Mouse (Mus musculus) ES-Bruce4 (cell line): ENCODE data around the gene Dpp8.

ENCODE experiments used
- CTCF ChIP-seq: IDR thresholded peaks from one replicate; pipeline ENCODE4 v1.8.1; 2011; ENCODE audit warnings: low read depth, low read length
- EP300 ChIP-seq: IDR thresholded peaks from 2 replicates; pipeline ENCODE4 v1.6.1; 2011; ENCODE audit warnings: low read depth, low read length; ENCODE audit not compliant: insufficient read depth
- POLR2A ChIP-seq: IDR thresholded peaks from one replicate; pipeline ENCODE4 v1.8.1; 2011; ENCODE audit warnings: low read length; ENCODE audit not compliant: insufficient read depth

GRCm38 (mm10) chr9:65107893-65108292 lies 75.7 kb downstream of the Dpp8 start:
- TF ChIP-seq CTCF (no peak), POLR2A (no peak), EP300 (no peak)
